Mouse (Mus musculus): ENCODE results near the gene Slc17a7. TPM values are rescaled to one million over a fixed set of nuclear protein-coding genes. Genes with fewer than 3 reads are reported as not detected.
A peak's percentile ranks its signal among the peaks of the same experiment; 100 is the strongest.
"Not testable (repeated sequence)": the region's sequence is repeated elsewhere in the genome, so short reads cannot be mapped to it uniquely, and the experiment has no call there.

Gene Slc17a7
- total and polyA plus RNA-seq, 3 experiments, result 0.08 to 0.11 TPM; not detected in 1

- 0 out of 2 replicates have a peak, but pooled peaks have one; percentile 17 for TF ChIP-seq CTCF (IDR thresholded peaks at IDR 0.05; ENCODE audit: low read depth, low read length)
- TF ChIP-seq TAL1 (conservative IDR thresholded peaks at IDR 0.05; ENCODE audit: low read depth, low read length), result no peak
- H3K9me3 ChIP-seq (replicated peaks), result peaks cover 25% of the 10 kb centered on the region
- no peaks in the 10 kb centered on the region for H3K36me3 ChIP-seq (replicated peaks)
- H3K4me1 ChIP-seq (ENCODE audit: insufficient read depth, low read depth, low read length), result peaks cover 18% of the 10 kb centered on the region
- DNase-seq (ENCODE audit: low spot score) (no peak), ATAC-seq (ENCODE audit: extremely low read depth, insufficient number of reproducible peaks, low FRiP score, poor library complexity, severe bottlenecking) (no peak)
- no peak overlapping the region for H3K4me3 ChIP-seq (ENCODE audit: low read depth, low read length)
- peaks cover 57% of the 10 kb centered on the region for H3K27me3 ChIP-seq (ENCODE audit: insufficient read depth, low read length)
Observed at GRCm38 (mm10) chr7:45172974-45173373, 9.2 kb downstream of the Slc17a7 start.

- not testable (repeated sequence) for H3K4me3 ChIP-seq (ENCODE audit: low read depth, low read length); DNase-seq (ENCODE audit: low spot score); H3K36me3 ChIP-seq (replicated peaks); ATAC-seq (ENCODE audit: extremely low read depth, insufficient number of reproducible peaks, low FRiP score, poor library complexity, severe bottlenecking)
- Histone ChIP-seq H3K9me3 (replicated peaks) (peaks cover 21% of the 10 kb centered on the region), H3K4me1 (ENCODE audit: insufficient read depth, low read depth, low read length) (peaks cover 19% of the 10 kb centered on the region), H3K27me3 (ENCODE audit: insufficient read depth, low read length) (peaks cover 58% of the 10 kb centered on the region)
Observed at GRCm38 (mm10) chr7:45173772-45174171, 10.0 kb downstream of the Slc17a7 start.

- no peak for DNase-seq (ENCODE audit: low spot score)
- H3K4me3 ChIP-seq (ENCODE audit: low read depth, low read length), result no peak overlapping the region; the same call in 1 of the 2 replicates
- peaks cover 19% of the 10 kb centered on the region for H3K4me1 ChIP-seq (ENCODE audit: insufficient read depth, low read depth, low read length)
- no peak for ATAC-seq (ENCODE audit: extremely low read depth, insufficient number of reproducible peaks, low FRiP score, poor library complexity, severe bottlenecking)
- H3K36me3 ChIP-seq (replicated peaks), result no peaks in the 10 kb centered on the region
- TF ChIP-seq GATA1 (IDR thresholded peaks at IDR 0.05; ENCODE audit: borderline replicate concordance, low read length), result no peak
- TF ChIP-seq TAL1 (conservative IDR thresholded peaks at IDR 0.05; ENCODE audit: low read depth, low read length), result no peak
- TF ChIP-seq GATA2 (IDR thresholded peaks at IDR 0.05; ENCODE audit: borderline replicate concordance, low read depth, low read length), result no peak
- no peak for TF ChIP-seq CTCF (IDR thresholded peaks at IDR 0.05; ENCODE audit: low read depth, low read length)
- TF ChIP-seq POLR2AphosphoS5 (IDR thresholded peaks at IDR 0.05; ENCODE audit: insufficient replicate concordance, low read depth, low read length), result no peak
- peaks cover 14% of the 10 kb centered on the region for H3K9me3 ChIP-seq (replicated peaks)
- H3K27me3 ChIP-seq (ENCODE audit: insufficient read depth, low read length), result peaks cover 64% of the 10 kb centered on the region
Observed at GRCm38 (mm10) chr7:45174567-45175280, 11.0 kb downstream of the Slc17a7 start.

- TF ChIP-seq TAL1 (conservative IDR thresholded peaks at IDR 0.05; ENCODE audit: low read depth, low read length) (no peak), CTCF (IDR thresholded peaks at IDR 0.05; ENCODE audit: low read depth, low read length) (no peak), GATA1 (IDR thresholded peaks at IDR 0.05; ENCODE audit: borderline replicate concordance, low read length) (no peak), POLR2AphosphoS5 (IDR thresholded peaks at IDR 0.05; ENCODE audit: insufficient replicate concordance, low read depth, low read length) (no peak), GATA2 (IDR thresholded peaks at IDR 0.05; ENCODE audit: borderline replicate concordance, low read depth, low read length) (no peak)
- Histone ChIP-seq H3K4me3 (ENCODE audit: low read depth, low read length) (no peak overlapping the region), H3K36me3 (replicated peaks) (no peaks in the 10 kb centered on the region), H3K4me1 (ENCODE audit: insufficient read depth, low read depth, low read length) (peaks cover 19% of the 10 kb centered on the region), H3K9me3 (replicated peaks) (peaks cover 8% of the 10 kb centered on the region), H3K27me3 (ENCODE audit: insufficient read depth, low read length) (peaks cover 66% of the 10 kb centered on the region)
- DNase-seq (ENCODE audit: low spot score), result no peak
- ATAC-seq (ENCODE audit: extremely low read depth, insufficient number of reproducible peaks, low FRiP score, poor library complexity, severe bottlenecking), result no peak
Observed at GRCm38 (mm10) chr7:45175398-45175797, 11.6 kb downstream of the Slc17a7 start.

- Histone ChIP-seq H3K4me1 (ENCODE audit: insufficient read depth, low read depth, low read length) (peaks cover 19% of the 10 kb centered on the region), H3K36me3 (replicated peaks) (no peaks in the 10 kb centered on the region), H3K27me3 (ENCODE audit: insufficient read depth, low read length) (peaks cover 70% of the 10 kb centered on the region), H3K9me3 (replicated peaks) (peaks cover 3% of the 10 kb centered on the region), H3K4me3 (ENCODE audit: low read depth, low read length) (no peak overlapping the region)
- TF ChIP-seq CTCF (IDR thresholded peaks at IDR 0.05; ENCODE audit: low read depth, low read length) (no peak), POLR2AphosphoS5 (IDR thresholded peaks at IDR 0.05; ENCODE audit: insufficient replicate concordance, low read depth, low read length) (no peak), GATA2 (IDR thresholded peaks at IDR 0.05; ENCODE audit: borderline replicate concordance, low read depth, low read length) (no peak), GATA1 (IDR thresholded peaks at IDR 0.05; ENCODE audit: borderline replicate concordance, low read length) (no peak), TAL1 (conservative IDR thresholded peaks at IDR 0.05; ENCODE audit: low read depth, low read length) (no peak)
- no peak for ATAC-seq (ENCODE audit: extremely low read depth, insufficient number of reproducible peaks, low FRiP score, poor library complexity, severe bottlenecking)
- DNase-seq (ENCODE audit: low spot score), result no peak
Observed at GRCm38 (mm10) chr7:45175929-45176328, 12.2 kb downstream of the Slc17a7 start.

GRCm38 (mm10) chr7:45176356-45176755 lies 12.6 kb downstream of the Slc17a7 start:
- Histone ChIP-seq H3K4me1 (ENCODE audit: insufficient read depth, low read depth, low read length) (peaks cover 23% of the 10 kb centered on the region), H3K4me3 (ENCODE audit: low read depth, low read length) (no peak overlapping the region), H3K27me3 (ENCODE audit: insufficient read depth, low read length) (peaks cover 75% of the 10 kb centered on the region), H3K9me3 (replicated peaks) (peaks cover 3% of the 10 kb centered on the region), H3K36me3 (replicated peaks) (no peaks in the 10 kb centered on the region)
- TF ChIP-seq GATA2 (IDR thresholded peaks at IDR 0.05; ENCODE audit: borderline replicate concordance, low read depth, low read length) (no peak), TAL1 (conservative IDR thresholded peaks at IDR 0.05; ENCODE audit: low read depth, low read length) (no peak), POLR2AphosphoS5 (IDR thresholded peaks at IDR 0.05; ENCODE audit: insufficient replicate concordance, low read depth, low read length) (no peak), CTCF (IDR thresholded peaks at IDR 0.05; ENCODE audit: low read depth, low read length) (no peak), GATA1 (IDR thresholded peaks at IDR 0.05; ENCODE audit: borderline replicate concordance, low read length) (no peak)
- no peak for ATAC-seq (ENCODE audit: extremely low read depth, insufficient number of reproducible peaks, low FRiP score, poor library complexity, severe bottlenecking)
- DNase-seq (ENCODE audit: low spot score), result no peak

Measured in G1E (cell line).